Mouse (Mus musculus): ENCODE results near the gene Myo5c. TPM values are rescaled to one million over a fixed set of nuclear protein-coding genes. Genes with fewer than 3 reads are reported as not detected.

The Myo5c gene
- total and polyA plus RNA-seq, 3 experiments: 0.13 TPM; not detected in 2

DNA sequence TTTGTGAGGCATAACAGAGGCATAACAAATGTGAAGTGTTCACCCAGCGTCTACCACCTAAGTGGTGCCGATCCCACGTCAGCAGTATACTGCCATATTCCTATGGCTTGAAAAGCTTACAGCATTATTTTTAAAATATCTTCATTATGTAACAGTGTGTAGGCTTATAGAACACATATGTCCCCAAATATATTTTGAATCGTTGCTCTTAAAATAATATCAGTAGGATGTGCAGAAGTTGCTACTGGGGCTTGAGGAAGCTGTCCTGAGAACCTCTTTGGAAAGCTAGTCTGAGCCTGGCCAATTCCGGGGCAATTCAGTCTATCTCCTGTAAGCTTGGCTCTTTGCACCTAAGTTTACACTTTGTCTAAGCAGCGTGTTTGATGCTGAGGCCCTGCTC lies 16.1 kb downstream of the Myo5c start:
- Histone ChIP-seq H3K4me1 (ENCODE audit: control insufficient read depth in 1 of 2, insufficient read depth in 2 of 2, low read length in 2 of 2) (no peaks in the 10 kb centered on the region), H3K9ac (ENCODE audit: control insufficient read depth, low read depth, low read length, poor library complexity, severe bottlenecking) (no peak overlapping the region), H3K9me3 (replicated peaks; ENCODE audit: insufficient read depth, low read length) (no peaks in the 10 kb centered on the region), H3K27ac (ENCODE audit: control insufficient read depth, low read depth, low read length) (no peak overlapping the region), H3K79me2 (ENCODE audit: control insufficient read depth, insufficient read depth, low read length, poor library complexity) (no peaks in the 10 kb centered on the region), H3K36me3 (ENCODE audit: control insufficient read depth in 1 of 2, insufficient read depth in 2 of 2, low read length in 2 of 2) (no peaks in the 10 kb centered on the region), H3K4me3 (ENCODE audit: control insufficient read depth in 1 of 2, insufficient read depth in 1 of 2, low read depth in 2 of 2, low read length in 2 of 2) (no peak overlapping the region), H3K27me3 (ENCODE audit: control insufficient read depth in 1 of 2, insufficient read depth in 2 of 2, low read length in 2 of 2) (no peaks in the 10 kb centered on the region)
- no peak for DNase-seq (ENCODE audit: low read depth, low spot score)
- TF ChIP-seq ZC3H11A (IDR thresholded peaks at IDR 0.05; ENCODE audit: low read depth, low read length) (no peak), USF1 (IDR thresholded peaks at IDR 0.05; ENCODE audit: low read depth, low read length) (no peak), KAT2A (conservative IDR thresholded peaks at IDR 0.05; ENCODE audit: low read depth, low read length) (no peak), POLR2AphosphoS5 (IDR thresholded peaks at IDR 0.05; ENCODE audit: borderline replicate concordance, low read depth, low read length) (no peak), BHLHE40 (IDR thresholded peaks at IDR 0.05; ENCODE audit: borderline replicate concordance, low read depth, low read length) (no peak), NRF1 (IDR thresholded peaks at IDR 0.05; ENCODE audit: insufficient read depth, low read depth, low read length, poor library complexity, severe bottlenecking) (no peak), POLR2AphosphoS2 (IDR thresholded peaks at IDR 0.05; ENCODE audit: low read length) (no peak), JUND (IDR thresholded peaks at IDR 0.05; ENCODE audit: low read depth, low read length) (no peak)

DNA sequence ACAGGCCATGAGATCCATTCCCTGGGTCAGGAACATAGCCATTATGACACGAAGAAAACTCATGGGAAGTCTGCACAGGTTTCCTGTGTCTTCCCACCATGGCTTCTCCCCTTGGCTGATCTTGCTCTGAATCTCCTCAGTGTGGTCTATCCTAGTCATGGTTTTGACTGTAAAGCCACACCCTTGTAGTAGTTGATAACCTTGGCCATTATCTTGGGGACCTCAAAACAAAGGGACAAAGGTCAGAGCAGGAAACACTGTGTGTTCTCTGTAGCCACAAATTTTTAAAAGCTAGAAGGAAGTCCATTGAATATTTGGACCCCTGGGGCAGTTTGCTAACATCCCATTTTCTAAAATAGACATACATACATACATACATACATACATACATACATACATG lies 16.5 kb downstream of the Myo5c start:
- Histone ChIP-seq H3K4me1 (ENCODE audit: control insufficient read depth in 1 of 2, insufficient read depth in 2 of 2, low read length in 2 of 2) (no peaks in the 10 kb centered on the region), H3K9ac (ENCODE audit: control insufficient read depth, low read depth, low read length, poor library complexity, severe bottlenecking) (no peak overlapping the region), H3K27ac (ENCODE audit: control insufficient read depth, low read depth, low read length) (no peak overlapping the region), H3K36me3 (ENCODE audit: control insufficient read depth in 1 of 2, insufficient read depth in 2 of 2, low read length in 2 of 2) (no peaks in the 10 kb centered on the region), H3K27me3 (ENCODE audit: control insufficient read depth in 1 of 2, insufficient read depth in 2 of 2, low read length in 2 of 2) (no peaks in the 10 kb centered on the region), H3K4me3 (ENCODE audit: control insufficient read depth in 1 of 2, insufficient read depth in 1 of 2, low read depth in 2 of 2, low read length in 2 of 2) (no peak overlapping the region), H3K79me2 (ENCODE audit: control insufficient read depth, insufficient read depth, low read length, poor library complexity) (no peaks in the 10 kb centered on the region), H3K9me3 (replicated peaks; ENCODE audit: insufficient read depth, low read length) (no peaks in the 10 kb centered on the region)
- DNase-seq (ENCODE audit: low read depth, low spot score): peak; percentile 14
- TF ChIP-seq BHLHE40 (IDR thresholded peaks at IDR 0.05; ENCODE audit: borderline replicate concordance, low read depth, low read length) (no peak), E2F4 (IDR thresholded peaks at IDR 0.05; ENCODE audit: borderline replicate concordance, low read depth, low read length) (no peak), ZNF384 (IDR thresholded peaks at IDR 0.05; ENCODE audit: low read depth, low read length) (no peak), CHD1 (IDR thresholded peaks at IDR 0.05; ENCODE audit: low read depth, low read length) (no peak), POLR2AphosphoS2 (IDR thresholded peaks at IDR 0.05; ENCODE audit: low read length) (no peak), CHD2 (IDR thresholded peaks at IDR 0.05; ENCODE audit: low read length) (no peak), MEF2A (IDR thresholded peaks at IDR 0.05; ENCODE audit: extremely low read depth, insufficient replicate concordance, low read depth, low read length, poor library complexity, severe bottlenecking) (no peak), SMC3 (IDR thresholded peaks at IDR 0.05; ENCODE audit: low read depth, low read length) (no peak), CTCF (IDR thresholded peaks at IDR 0.05 in 2 of 3, conservative IDR thresholded peaks at IDR 0.05 in 1 of 3; ENCODE audit: control insufficient read depth in 1 of 3, insufficient read depth in 1 of 3, low read depth in 2 of 3, low read length in 3 of 3, poor library complexity in 1 of 3, severe bottlenecking in 1 of 3) (no peak), TBP (IDR thresholded peaks at IDR 0.05; ENCODE audit: low read depth, low read length) (no peak), ZKSCAN1 (IDR thresholded peaks at IDR 0.05; ENCODE audit: low read depth, low read length) (no peak), JUND (IDR thresholded peaks at IDR 0.05; ENCODE audit: low read depth, low read length) (no peak), NRF1 (IDR thresholded peaks at IDR 0.05; ENCODE audit: insufficient read depth, low read depth, low read length, poor library complexity, severe bottlenecking) (no peak), POLR2AphosphoS5 (IDR thresholded peaks at IDR 0.05; ENCODE audit: borderline replicate concordance, low read depth, low read length) (no peak), TCF12 (IDR thresholded peaks at IDR 0.05; ENCODE audit: low read depth, low read length) (no peak), ELF1 (IDR thresholded peaks at IDR 0.05; ENCODE audit: low read depth, low read length) (no peak), GATA1 (IDR thresholded peaks at IDR 0.05; ENCODE audit: low read depth, low read length) (no peak), ZMIZ1 (IDR thresholded peaks at IDR 0.05; ENCODE audit: low read depth, low read length) (no peak)

Measured in MEL (cell line).